Mouse (Mus musculus) liver, embryonic 16.5 days (tissue): ENCODE data around the gene Aldh1b1. TPM values are rescaled to one million over a fixed set of nuclear protein-coding genes. Genes with fewer than 3 reads are reported as not detected.

Source experiments
- ATAC-seq: fragments of 200-750 bp; cut with Nextera tagmentation; 2 replicates; pipeline ENCODE4 v1.8.0; 2017; ENCODE audit warnings: low read depth, mild to moderate bottlenecking, moderate number of reproducible peaks, moderate library complexity
- H3K27ac ChIP-seq: fragments of 300-500 bp; sonication (generic); 2 replicates; pipeline ENCODE4 v1.5.1; 2014; ENCODE audit warnings: mild to moderate bottlenecking, low read length
- H3K27me3 ChIP-seq: fragments of 300-500 bp; sonication (generic); 2 replicates; pipeline ENCODE4 v1.6.1; 2014; ENCODE audit warnings: low read depth, low read length, mixed read lengths; ENCODE audit not compliant: control insufficient read depth, insufficient read depth
- H3K36me3 ChIP-seq: fragments of 300-500 bp; sonication (generic); 2 replicates; pipeline ENCODE4 v1.6.1; 2014; ENCODE audit warnings: mild to moderate bottlenecking; ENCODE audit not compliant: control insufficient read depth, insufficient read depth
- H3K4me1 ChIP-seq: fragments of 300-500 bp; sonication (generic); 2 replicates; pipeline ENCODE4 v1.6.1; 2014; ENCODE audit warnings: low read depth, low read length, mixed read lengths; ENCODE audit not compliant: control insufficient read depth
- H3K4me2 ChIP-seq: fragments of 300-500 bp; sonication (generic); 2 replicates; pipeline ENCODE4 v1.6.1; 2014; ENCODE audit warnings: low read depth, low read length, mixed read lengths
- H3K4me3 ChIP-seq: fragments of 300-500 bp; sonication (generic); 2 replicates; pipeline ENCODE4 v1.5.1; 2014; ENCODE audit warnings: low read depth, mild to moderate bottlenecking, low read length
- H3K9ac ChIP-seq: fragments of 300-500 bp; sonication (generic); 2 replicates; pipeline ENCODE4 v1.6.1; 2014; ENCODE audit warnings: low read depth, low read length
- H3K9me3 ChIP-seq: fragments of 300-500 bp; sonication (generic); replicated peaks from 2 replicates; pipeline ENCODE4 v1.6.1; 2016; ENCODE audit warnings: low read length; ENCODE audit not compliant: control insufficient read depth
- WGBS: fragments of 180-500 bp; shearing (Covaris S2); extraction: QIAGEN DNeasy Blood & Tissue Kit; methylation state at CpG from one replicate; pipeline ENCODE4 v1.1.7; 2014; ENCODE audit not compliant: insufficient replicate concordance; 5-methylcytosine and 5-hydroxymethylcytosine counted together
- polyA plus RNA-seq: library from polyadenylated mRNA; unstranded; fragments of >200 nt; fragmentation: Nextera tagmentation; extraction: Ambion mirVana; gene quantifications from 2 replicates; pipeline ENCODE4 v1.2.1, GENCODE M21; 2015

Gene Aldh1b1
- polyA plus RNA-seq: 103 and 114 TPM in 2 replicates

- Histone ChIP-seq H3K27ac (peak within 1 kb of the TSS; percentile 52; the same call in 1 of the 2 replicates), H3K9ac (peak within 1 kb of the TSS; percentile 54), H3K4me2 (peak within 1 kb of the TSS; percentile 56), H3K27me3 (no peaks in the 10 kb centered on the region), H3K36me3 (no peaks in the 10 kb centered on the region), H3K4me1 (peaks cover 3% of the 10 kb centered on the region), H3K9me3 (no peaks in the 10 kb centered on the region), H3K4me3 (peak within 1 kb of the TSS; percentile 58)
- under 1% methylated on average over 26 of the region's 26 CpGs for WGBS
- ATAC-seq: peak; percentile 80
Observed at GRCm38 (mm10) chr4:45798964-45799363, at the start of gene Aldh1b1. TSS of gene Aldh1b1 (plus strand) at chr4:45799022.

DNA sequence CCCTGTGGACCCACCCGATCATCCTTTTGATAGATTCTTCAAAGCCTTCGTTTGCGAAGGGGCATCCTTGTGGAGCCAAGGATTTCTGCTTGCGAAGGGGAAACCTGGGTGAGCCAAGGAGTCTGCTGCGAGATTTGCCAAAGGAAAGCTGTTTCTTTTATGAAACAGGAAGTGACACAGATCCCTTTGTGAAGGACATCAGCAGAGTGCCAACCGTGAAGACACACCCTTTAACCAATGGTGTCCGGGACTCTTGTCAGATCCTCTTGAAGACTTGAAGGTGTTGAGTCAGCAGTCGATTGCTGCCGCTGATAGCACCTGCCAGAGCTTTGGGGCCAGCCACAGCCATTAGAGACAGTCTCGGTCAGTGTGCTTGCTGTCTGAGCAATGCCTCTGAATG, 49.4 kb upstream of the Aldh1b1 start:
- no peak overlapping the region for H3K27ac ChIP-seq
- no peak overlapping the region for H3K4me3 ChIP-seq
- no peaks in the 10 kb centered on the region for H3K27me3 ChIP-seq
- H3K9me3 ChIP-seq: no peaks in the 10 kb centered on the region
- H3K9ac ChIP-seq: no peak overlapping the region
- H3K36me3 ChIP-seq: no peaks in the 10 kb centered on the region
- H3K4me2 ChIP-seq: no peak overlapping the region
- H3K4me1 ChIP-seq: peaks cover 14% of the 10 kb centered on the region
- 46% methylated on average over 10 of the region's 10 CpGs for WGBS
- no peak for ATAC-seq

GRCm38 (mm10) chr4:45750477-45750876, 48.3 kb upstream of the Aldh1b1 start:
- ATAC-seq: no peak
- Histone ChIP-seq H3K9ac (no peak overlapping the region), H3K9me3 (no peaks in the 10 kb centered on the region), H3K4me2 (no peak overlapping the region), H3K27ac (no peak overlapping the region), H3K27me3 (no peaks in the 10 kb centered on the region), H3K36me3 (no peaks in the 10 kb centered on the region), H3K4me3 (no peak overlapping the region), H3K4me1 (peaks cover 10% of the 10 kb centered on the region)
- WGBS: 61% methylated on average over 6 of the region's 6 CpGs

DNA sequence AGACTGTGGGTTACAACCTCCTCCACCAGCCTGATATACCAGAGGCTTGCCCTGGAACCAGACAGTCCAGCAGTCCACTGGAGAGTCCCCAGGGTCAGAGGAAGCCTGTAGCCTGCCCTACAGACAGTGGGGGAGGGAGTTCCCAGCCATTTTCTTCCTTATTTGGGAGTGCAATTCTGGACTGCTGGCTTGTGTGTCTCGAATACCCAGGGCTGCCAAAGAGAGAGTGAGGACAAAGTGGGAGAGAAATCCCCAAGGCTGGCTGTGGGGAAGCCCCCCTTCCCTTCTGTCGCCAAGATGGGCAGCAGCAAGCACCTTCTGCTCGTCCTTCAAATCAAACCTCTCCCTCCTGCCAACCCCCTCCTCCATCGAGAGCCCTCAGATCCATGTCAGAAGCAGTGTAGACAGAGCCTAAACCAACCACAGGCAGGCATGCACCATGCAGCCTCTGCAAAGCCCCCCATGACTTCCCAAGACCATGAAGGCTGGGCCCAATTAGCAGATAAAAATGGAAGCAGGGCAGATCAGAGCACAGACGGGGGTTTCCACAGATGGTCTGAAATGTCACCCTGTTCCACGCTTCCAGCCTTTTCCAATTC, 45.5 kb upstream of the Aldh1b1 start:
- Histone ChIP-seq H3K4me2 (no peak overlapping the region), H3K36me3 (no peaks in the 10 kb centered on the region), H3K27me3 (no peaks in the 10 kb centered on the region), H3K4me3 (no peak overlapping the region), H3K27ac (no peak overlapping the region), H3K4me1 (no peaks in the 10 kb centered on the region), H3K9me3 (no peaks in the 10 kb centered on the region), H3K9ac (no peak overlapping the region)
- ATAC-seq: no peak
- 35% methylated on average over 6 of the region's 6 CpGs for WGBS

GRCm38 (mm10) chr4:45754171-45754570, 44.7 kb upstream of the Aldh1b1 start:
- Histone ChIP-seq H3K27me3 (no peaks in the 10 kb centered on the region), H3K4me3 (no peak overlapping the region), H3K4me2 (no peak overlapping the region), H3K4me1 (no peaks in the 10 kb centered on the region), H3K36me3 (no peaks in the 10 kb centered on the region), H3K9me3 (no peaks in the 10 kb centered on the region), H3K27ac (no peak overlapping the region), H3K9ac (no peak overlapping the region)
- ATAC-seq: no peak
- 64% methylated on average over 4 of the region's 4 CpGs for WGBS

DNA sequence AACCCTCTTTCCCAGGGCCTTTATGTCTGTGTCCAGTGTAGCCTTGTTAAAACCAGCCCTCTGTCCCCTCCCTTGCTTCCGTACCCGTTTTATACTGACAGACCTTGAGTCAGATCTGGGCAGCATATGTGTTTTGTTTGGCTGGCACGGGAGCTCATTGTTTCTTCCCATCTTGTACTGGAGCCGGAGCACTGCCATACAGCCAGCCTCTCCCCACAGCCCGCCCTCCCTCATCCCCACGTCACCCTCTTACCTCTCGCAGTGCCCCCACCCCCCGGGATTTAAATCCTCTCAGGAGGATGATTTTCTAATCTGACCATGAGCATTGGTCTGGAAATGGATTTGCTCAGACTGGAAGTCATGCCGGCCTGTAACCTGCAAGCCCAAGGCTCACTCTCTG, 43.7 kb upstream of the Aldh1b1 start:
- no peak overlapping the region for H3K4me2 ChIP-seq
- H3K27ac ChIP-seq: no peak overlapping the region
- no peaks in the 10 kb centered on the region for H3K4me1 ChIP-seq
- H3K9me3 ChIP-seq: no peaks in the 10 kb centered on the region
- H3K27me3 ChIP-seq: no peaks in the 10 kb centered on the region
- no peaks in the 10 kb centered on the region for H3K36me3 ChIP-seq
- 68% methylated on average over 9 of the region's 9 CpGs for WGBS
- no peak overlapping the region for H3K9ac ChIP-seq
- no peak overlapping the region for H3K4me3 ChIP-seq
- ATAC-seq: no peak

- WGBS: 71% methylated on average over 17 of the region's 17 CpGs
- no peak overlapping the region for H3K9ac ChIP-seq
- no peaks in the 10 kb centered on the region for H3K36me3 ChIP-seq
- H3K4me1 ChIP-seq: no peaks in the 10 kb centered on the region
- no peaks in the 10 kb centered on the region for H3K27me3 ChIP-seq
- H3K4me2 ChIP-seq: no peak overlapping the region
- H3K4me3 ChIP-seq: no peak overlapping the region
- H3K27ac ChIP-seq: no peak overlapping the region
- ATAC-seq: no peak
- no peaks in the 10 kb centered on the region for H3K9me3 ChIP-seq
Observed at GRCm38 (mm10) chr4:45755881-45756280, 42.9 kb upstream of the Aldh1b1 start.

DNA sequence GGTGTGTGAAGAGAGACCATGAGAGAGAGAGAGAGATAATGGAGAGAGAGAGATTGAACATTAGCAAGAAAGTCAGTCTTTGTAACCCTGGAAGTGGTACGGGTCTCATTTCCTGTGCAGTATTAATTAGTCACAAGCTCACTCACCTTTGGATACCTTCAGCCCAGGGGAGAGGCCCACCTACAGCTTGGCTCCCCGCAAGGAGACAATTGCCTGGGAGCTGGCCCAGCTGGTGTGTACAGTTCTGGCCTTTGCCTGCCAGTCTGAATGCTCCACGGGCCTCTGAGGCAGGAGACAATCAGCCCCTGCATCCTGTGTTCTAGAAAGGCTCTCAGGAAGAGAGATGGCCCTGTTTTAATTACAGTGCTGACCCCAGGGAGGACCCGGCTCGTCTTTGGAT, 40.9 kb upstream of the Aldh1b1 start:
- Histone ChIP-seq H3K9ac (no peak overlapping the region), H3K4me1 (no peaks in the 10 kb centered on the region), H3K27ac (no peak overlapping the region), H3K4me2 (no peak overlapping the region), H3K27me3 (no peaks in the 10 kb centered on the region), H3K36me3 (no peaks in the 10 kb centered on the region), H3K9me3 (no peaks in the 10 kb centered on the region), H3K4me3 (no peak overlapping the region)
- WGBS: 66% methylated on average over 5 of the region's 5 CpGs
- no peak for ATAC-seq

DNA sequence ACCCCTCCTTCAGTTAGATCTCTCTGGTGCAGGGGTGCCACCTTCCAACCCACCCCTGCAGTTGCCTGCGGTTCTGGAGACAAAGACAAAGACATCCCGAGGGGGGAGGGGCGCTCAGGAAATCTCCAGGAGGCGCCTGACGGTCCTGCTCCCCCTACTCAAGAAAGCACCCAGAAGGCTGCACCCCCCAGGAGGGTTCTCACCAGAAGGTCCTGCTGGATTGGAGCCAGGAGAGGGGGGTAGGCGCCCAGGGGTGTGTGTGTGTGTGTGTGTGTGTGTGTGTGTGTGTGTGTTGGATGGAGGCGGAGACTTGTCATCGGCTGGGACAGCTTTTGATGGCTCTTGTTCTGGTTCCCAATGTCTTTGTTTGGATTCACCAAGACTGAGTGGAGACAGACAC, 39.4 kb upstream of the Aldh1b1 start:
- no peak for ATAC-seq
- Histone ChIP-seq H3K9me3 (no peaks in the 10 kb centered on the region), H3K36me3 (no peaks in the 10 kb centered on the region), H3K27me3 (peaks cover 2% of the 10 kb centered on the region; the same call in 1 of the 2 replicates), H3K4me1 (peaks cover 2% of the 10 kb centered on the region; the same call in 1 of the 2 replicates), H3K9ac (no peak overlapping the region), H3K27ac (no peak overlapping the region), H3K4me3 (no peak overlapping the region), H3K4me2 (no peak overlapping the region)
- WGBS: 47% methylated on average over 8 of the region's 8 CpGs
